Mouse (Mus musculus): ENCODE measurements at regions not wholly inside any gene's neighbourhood (a gene's known extent, or its start where the extent isn't known, plus 50 kb on each side); places are given as distances from the start of the nearest gene placed in this dataset.

GRCm38 (mm10) chr3:105241048-105241447 is 174.4 kb downstream of the 4930564D02Rik start:
- TF ChIP-seq KAT2A (conservative IDR thresholded peaks at IDR 0.05; ENCODE audit: low read depth, low read length) (no peak), POLR2A (IDR thresholded peaks at IDR 0.05; ENCODE audit: control insufficient read depth in 1 of 2, insufficient read depth in 1 of 2, low read depth in 1 of 2, low read length in 2 of 2, poor library complexity in 1 of 2) (no peak), CHD2 (IDR thresholded peaks at IDR 0.05; ENCODE audit: low read length) (no peak)
